Mouse (Mus musculus) A20 (cell line): Measurements from ENCODE around the gene Sema6d.

Source experiments
- DNase-seq: peaks from one replicate; pipeline ENCODE4 v3.0.0-alpha.2; 2011; ENCODE audit warnings: low read depth, low spot score

The Sema6d gene

DNA sequence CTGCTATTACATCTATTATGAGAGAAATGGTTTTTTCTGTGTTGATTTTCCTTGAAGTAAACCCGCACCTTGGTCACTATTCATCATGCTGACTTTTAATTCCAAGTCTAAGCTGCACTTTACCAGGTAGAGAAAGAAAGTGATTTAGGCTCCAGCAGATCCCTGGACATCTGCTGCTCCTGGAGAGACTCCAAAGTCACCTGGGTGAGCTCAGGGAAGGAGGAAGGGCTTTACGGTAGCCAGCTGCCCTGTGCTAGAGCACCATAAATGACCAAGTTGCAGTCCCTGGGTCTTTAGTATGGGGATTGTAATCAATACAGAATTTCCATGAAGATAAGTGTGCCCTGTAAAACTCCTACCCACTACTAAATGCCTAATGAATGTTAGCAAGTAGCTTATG is 309.8 kb downstream of the Sema6d start:
- DNase-seq: no peak

- no peak for DNase-seq
Measured at GRCm38 (mm10) chr2:124401727-124402380, 312.1 kb downstream of the Sema6d start.

DNA sequence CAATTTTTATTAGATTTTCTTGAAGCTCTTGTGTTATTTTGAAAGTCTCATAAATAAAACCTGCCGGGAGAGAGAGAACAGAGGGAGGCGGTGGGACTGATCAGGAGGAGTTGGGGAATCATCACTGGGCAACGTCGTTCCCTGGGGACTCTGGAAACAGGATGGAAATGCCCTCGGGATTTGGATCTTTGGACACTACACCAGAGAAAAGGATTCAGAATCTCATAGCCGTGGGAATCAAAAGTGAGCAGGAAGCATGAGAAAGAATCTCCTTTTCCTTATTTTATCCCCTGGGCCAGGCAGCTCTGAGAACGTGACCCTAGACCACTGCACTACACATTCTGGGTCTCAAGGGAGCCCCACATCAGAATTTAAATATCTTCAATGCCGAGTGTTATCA is 313.8 kb downstream of the Sema6d start:
- no peak for DNase-seq

DNA sequence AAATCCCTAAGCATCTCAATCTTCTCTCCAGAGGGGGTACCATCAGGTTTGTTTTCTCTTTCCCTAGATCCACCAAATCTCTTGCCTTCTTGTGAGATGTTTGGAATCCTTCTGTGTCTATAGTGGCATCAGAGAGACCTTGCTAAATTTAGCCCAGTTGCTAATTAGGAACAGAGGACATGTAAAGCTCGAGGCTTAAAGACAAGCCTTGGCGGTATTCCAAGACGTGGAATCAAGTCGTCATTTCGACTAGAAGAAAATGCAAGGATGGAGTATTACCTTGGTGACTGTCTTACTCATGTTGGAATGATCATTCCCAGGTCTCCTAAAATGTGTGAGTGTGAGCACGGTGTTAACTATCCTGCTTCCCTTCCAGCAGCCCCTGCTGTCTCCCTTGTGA is 314.2 kb downstream of the Sema6d start:
- DNase-seq: no peak

- DNase-seq: no peak
Measured at GRCm38 (mm10) chr2:124404631-124405562, 315.1 kb downstream of the Sema6d start.

- no peak for DNase-seq
Measured at GRCm38 (mm10) chr2:124408956-124409355, 319.2 kb downstream of the Sema6d start.

GRCm38 (mm10) chr2:124416730-124417129 is 327.0 kb downstream of the Sema6d start:
- no peak for DNase-seq

- no peak for DNase-seq
Measured at GRCm38 (mm10) chr2:124418319-124418718, 328.6 kb downstream of the Sema6d start.

- DNase-seq: no peak
Measured at GRCm38 (mm10) chr2:124420170-124420825, 330.5 kb downstream of the Sema6d start.

GRCm38 (mm10) chr2:124429744-124430143 is 340.0 kb downstream of the Sema6d start:
- DNase-seq: no peak

DNA sequence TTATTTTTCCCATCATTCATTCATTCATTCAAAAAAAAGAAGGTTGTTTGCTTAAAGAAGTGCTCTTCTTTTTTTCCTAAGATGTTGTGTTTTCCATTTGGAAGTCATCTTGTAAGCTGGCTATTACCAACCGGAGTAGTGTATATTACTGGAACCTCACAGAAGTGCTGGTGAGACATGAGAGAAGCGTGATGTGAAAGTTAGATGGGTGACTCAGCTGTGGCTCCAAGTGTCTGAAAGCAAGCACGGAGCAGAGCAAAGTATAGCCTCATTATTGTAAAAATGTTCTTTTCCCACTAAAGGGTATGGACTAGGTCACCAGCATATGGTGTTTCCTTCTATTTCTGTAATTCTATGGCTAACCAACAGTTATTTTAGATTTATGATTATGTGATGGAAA is 340.9 kb downstream of the Sema6d start:
- no peak for DNase-seq

GRCm38 (mm10) chr2:124435382-124436002 is 345.7 kb downstream of the Sema6d start:
- no peak for DNase-seq

GRCm38 (mm10) chr2:124436704-124437103 is 346.9 kb downstream of the Sema6d start:
- DNase-seq: no peak

- DNase-seq: no peak
Measured at GRCm38 (mm10) chr2:124444199-124444598, 354.4 kb downstream of the Sema6d start.

GRCm38 (mm10) chr2:124455881-124456280 is 366.1 kb downstream of the Sema6d start:
- DNase-seq: no peak

- DNase-seq: no peak
Measured at GRCm38 (mm10) chr2:124456999-124457398, 367.2 kb downstream of the Sema6d start.

DNA sequence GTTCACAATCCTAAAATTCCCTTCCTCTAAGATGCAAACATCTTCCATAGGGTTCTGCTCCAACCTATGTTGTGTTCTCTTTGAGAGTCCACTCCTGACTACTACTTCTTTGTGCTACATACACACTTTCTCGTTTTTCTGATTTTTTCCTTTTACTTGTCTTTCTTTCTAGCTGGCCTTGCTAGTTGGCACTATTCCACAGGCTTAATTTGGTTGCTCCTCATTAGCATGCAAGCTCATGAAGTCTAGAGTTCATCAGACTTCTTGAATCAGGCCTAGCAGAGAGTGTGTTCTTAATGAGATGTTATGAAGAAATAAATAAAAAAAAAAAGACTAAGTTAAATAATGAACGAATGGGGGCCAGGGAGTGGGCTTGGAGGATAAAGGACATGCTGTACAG is 368.3 kb downstream of the Sema6d start:
- no peak for DNase-seq

DNA sequence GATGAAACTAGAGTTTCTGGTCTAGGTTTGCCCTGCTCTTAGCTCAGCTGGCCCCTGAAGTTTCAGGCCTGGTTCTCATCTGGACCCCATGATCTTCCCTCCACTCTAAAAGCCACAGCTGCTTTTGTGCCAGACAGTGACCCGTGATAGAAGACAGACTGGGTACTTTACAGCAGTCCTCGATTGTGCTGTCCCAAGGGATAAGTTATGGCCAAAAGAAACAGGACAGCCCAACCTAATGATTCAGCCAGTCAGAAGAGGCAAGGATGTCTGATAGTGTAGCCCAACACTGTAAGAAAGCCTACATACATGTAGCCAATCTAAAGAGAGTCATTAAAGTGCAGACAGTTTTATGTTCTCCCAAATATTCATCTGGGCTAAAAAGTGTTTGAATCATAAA is 371.2 kb downstream of the Sema6d start:
- no peak for DNase-seq

DNA sequence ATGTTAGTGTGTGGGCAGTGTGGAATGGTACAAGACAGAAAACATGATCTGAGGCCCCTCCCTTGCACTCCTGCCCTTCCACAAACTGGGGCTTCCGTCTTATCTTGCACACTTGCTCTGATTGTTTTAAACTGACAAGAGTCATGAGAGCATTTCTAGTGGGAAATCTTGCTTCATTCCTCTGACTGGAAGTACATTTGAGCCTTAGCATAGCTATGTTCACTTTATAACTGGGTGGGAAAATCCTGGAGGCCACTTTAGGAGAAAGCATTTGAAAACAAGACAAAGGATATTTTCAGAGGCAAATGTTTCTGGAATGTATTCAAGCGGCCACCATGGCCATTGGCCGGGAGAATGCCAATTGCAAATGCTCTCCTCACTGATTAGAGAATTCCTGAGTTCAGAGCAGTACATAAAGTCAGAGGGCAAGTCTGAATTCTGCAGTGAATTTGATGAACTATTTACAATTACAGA is 371.6 kb downstream of the Sema6d start:
- no peak for DNase-seq

GRCm38 (mm10) chr2:124465004-124465946 is 375.5 kb downstream of the Sema6d start:
- DNase-seq: no peak

- no peak for DNase-seq
Measured at GRCm38 (mm10) chr2:124467429-124467828, 377.7 kb downstream of the Sema6d start.
